Mouse (Mus musculus) fat pad, adult 2 months (tissue): ENCODE data around the gene 1700092M07Rik.
A peak's percentile ranks its signal among the peaks of the same experiment; 100 is the strongest.
"Not testable (repeated sequence)": the region's sequence is repeated elsewhere in the genome, so short reads cannot be mapped to it uniquely, and the experiment has no call there.

ENCODE experiments used
- DNase-seq: peaks from one replicate; pipeline ENCODE4 v3.0.0-alpha.2; 2011; ENCODE audit warnings: low read depth, low spot score; ENCODE audit errors: extremely low read depth

Gene 1700092M07Rik

DNA sequence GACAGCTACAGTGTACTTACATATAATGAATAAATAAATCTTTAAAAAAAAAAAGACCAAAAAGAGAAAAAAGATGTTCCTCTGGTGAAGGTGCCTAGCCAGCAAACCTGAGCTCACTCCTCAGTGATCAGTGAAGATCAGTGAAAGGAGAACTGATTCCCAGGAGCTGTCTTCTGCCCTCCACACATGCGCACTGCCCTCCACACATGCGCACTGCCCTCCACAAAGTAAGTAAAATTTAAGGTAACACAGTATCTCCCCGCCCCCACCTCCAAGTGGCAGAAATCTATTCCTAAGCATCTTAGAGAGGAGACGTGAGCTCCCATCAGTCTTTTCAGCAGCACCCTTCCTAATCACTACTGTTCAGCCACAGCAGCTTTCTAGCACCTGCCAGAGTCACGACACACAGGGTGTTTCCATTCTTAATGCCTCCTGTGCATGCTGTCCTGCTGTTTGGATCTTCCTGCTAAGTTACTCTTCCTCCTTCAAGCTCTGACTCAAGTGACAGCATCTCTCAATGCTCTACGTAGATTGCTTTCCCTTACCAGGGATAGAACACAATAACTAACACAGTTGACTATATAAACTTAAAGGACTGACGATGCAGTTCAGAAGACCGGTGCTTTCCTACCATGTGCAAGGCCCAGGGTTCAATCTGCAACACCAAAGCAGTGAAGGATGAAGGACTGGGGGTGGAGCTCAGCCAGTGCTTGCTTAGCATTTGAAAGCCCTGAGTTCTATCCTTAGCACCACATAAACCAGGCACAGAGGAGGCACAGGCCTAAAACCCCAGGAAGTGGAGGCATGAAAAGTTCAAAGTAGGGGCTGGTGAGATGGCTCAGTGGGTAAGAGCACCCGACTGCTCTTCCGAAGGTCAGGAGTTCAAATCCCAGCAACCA lies 24.4 kb upstream of the 1700092M07Rik start:
- DNase-seq = no peak

DNA sequence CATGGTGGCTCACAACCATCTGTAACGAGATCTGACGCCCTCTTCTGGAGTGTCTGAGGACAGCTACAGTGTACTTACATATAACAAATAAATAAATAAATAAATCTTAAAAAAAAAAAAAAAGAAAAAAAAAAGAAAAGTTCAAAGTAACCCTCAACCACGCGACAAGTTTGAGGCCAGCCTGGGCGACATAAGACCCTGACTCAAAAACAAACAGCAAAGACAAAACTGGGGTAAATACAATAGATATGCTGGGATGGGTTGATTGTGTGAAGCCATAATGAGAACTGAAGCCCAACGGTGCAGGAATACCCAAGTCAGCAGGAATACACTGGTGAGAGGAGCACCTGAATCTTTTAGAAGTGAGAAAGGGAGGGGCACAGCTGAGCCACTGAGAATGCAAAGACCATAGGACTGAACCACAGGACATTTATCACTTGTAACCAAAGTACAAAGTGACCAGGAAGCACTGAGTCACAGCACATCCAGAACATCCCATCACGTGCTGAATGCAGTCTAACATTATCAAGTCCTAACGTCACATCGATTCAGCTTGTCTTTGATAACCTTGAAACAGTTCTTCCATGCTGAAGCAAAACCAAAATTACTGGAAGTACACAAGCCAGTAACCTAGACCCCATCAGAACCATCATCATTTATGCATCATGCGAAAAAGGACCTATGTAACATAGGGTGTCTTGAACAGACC lies 23.6 kb upstream of the 1700092M07Rik start:
- no peak for DNase-seq

DNA sequence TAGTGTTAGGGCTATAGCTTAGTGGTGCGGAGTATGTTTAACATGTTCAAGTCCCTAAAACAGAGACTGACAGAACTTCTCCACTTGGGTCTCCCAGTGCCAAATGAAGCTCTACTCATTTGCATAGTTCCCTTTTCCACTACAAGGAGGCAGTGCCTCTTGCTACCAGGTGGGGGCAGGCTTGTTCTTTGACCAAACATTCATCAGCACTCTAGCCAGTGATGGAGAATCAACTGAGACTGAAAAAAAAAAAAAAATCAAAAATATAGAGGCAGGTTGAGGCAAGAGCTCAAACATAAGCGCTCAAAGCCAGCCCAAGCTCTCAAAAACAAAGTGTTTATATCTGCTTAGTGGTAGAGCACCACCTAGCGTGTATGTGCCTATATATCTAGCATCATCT lies 22.2 kb upstream of the 1700092M07Rik start:
- DNase-seq = no peak

DNA sequence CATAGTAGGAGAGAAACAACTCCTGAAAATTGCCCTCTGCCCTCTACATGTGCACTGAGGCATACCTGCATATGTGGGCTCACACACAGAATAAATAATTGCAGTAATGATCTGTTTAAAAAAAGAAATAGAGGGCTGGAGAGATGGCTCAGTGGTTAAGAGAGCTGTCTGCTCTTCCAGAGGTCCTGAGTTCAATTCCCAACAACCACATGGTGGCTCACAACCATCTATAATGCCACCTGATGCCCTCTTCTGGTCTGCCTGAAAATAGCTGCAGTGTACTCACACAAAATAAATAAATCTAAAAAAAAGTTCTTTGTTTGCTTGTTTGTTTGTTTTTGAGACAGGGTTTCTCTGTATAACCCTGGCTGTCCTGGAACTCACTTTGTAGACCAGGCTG lies 21.5 kb upstream of the 1700092M07Rik start:
- not testable (repeated sequence) for DNase-seq

DNA sequence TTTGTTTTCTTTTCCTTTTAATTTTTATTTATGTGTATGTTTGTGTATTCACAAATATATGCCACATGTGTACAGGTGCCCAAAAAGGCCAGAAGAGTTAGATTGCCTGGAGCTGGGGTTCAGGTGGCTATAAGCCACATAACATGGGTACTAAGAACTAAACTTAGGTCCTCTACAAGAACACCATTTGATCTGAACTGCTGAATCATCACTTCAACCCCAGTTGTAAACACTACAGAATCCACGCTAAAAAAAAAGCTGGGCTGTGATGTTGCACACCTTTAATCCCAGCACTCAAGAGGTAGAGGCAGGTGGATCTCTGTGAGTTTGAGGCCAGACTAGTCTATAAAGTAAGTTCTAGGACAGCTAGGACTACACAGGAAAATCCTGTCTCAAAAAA lies 19.1 kb upstream of the 1700092M07Rik start:
- DNase-seq = no peak

DNA sequence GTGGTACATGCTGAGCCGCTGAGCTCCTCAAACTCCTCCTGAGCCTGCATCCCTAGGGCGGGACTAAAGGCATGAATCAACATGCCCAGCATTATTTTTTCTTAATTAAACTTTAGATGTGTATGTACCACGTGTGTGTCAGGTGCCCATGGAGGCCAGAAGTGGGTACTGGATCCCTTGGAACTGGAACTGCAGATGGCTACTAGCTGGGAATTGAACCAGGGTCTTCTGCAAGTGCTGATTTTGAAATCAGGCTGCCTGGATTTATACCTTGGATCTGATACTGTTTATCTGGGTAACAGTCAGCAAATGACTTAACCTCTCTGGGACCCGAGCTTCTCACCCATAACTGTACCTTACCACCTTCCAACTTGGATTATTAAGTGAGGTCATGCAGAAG lies 18.5 kb upstream of the 1700092M07Rik start:
- no peak for DNase-seq

DNA sequence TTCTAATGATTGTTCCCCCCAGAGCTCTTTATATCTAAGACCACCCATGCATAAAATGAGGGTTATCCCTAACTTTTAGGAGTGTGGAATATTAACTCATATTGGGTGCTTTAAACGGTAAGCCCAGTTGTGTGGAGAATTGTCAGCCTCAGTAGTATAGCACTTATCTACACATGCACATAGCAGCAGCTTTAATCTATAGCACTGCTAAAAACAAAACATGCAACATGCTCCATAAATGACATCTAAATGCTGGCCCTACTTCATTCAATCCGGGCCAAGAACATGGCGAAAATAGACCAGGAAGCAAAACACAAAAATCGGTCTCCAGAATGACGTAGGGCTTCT lies 18.0 kb upstream of the 1700092M07Rik start:
- no peak for DNase-seq

DNA sequence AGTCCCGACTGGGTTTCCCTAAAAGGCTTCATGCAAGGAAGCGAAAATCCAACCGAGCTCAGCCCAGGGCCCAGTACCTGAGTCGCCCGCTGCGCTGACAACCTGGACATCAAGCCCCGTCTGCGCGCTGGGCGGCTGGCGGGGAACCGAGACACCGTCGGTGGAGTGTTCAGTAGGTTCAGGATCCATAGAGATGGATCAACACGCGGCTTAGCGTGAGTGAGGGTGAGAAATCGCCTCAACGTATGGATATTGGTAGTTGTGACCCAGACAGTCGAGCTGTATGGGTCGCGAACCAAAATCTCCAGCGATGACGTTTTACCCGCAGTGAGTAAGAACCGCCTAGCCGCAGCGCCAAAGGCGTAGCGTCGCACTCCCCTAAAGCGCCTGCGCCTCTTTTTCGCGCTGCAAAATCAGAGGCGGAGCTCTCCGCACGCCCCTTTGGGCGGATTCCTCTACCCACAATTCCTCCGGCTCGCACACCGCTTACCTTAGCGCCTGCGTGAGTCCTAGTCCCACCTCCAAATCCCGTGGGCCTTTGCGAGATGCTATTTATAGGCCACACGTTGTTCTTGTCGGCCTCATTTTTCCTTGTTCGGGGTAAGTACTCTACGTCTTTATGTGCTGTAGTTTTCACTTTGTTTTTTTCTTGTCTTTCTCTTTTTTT lies 17.5 kb upstream of the 1700092M07Rik start, which contains the start of gene Slc3a2:
TSS of gene Slc3a2 (minus strand) at position 463 of the 667 bp plus-strand sequence.
- peak; percentile 93 for DNase-seq

DNA sequence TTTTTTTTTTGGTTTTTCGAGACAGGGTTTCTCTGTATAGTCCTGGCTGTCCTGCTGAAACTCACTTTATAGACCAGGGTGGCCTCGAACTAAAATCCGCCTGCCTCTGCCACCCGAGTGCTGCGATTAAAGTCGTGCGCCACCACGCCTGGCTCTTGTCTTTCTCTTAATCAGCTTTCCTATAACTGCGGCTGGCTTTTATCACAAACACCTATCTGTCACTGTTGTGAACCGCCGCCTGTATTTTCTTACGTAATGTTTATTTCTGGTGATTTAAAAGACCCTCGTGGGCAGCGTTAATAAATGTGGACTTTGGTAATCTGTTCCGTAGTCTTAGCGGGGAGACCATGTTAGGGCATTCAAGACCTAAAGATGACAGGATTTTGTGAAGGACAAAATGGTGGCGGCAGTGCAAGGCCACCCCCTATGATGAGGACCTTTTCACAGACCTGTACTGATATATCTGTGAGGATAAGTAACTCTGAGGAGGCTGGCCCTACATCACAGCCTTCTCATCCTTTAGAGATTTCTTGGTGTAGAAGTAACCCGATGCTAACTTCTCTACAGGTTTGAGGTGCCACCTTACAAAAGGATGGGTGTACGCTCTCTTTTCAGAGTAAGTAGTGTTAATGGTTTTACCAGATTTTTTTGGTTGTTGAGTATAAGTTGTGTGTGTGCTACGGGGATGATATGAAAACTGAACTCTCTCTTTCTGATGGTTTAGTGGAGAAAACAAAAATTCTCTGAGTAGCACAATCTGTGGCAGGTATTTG lies 16.8 kb upstream of the 1700092M07Rik start:
- DNase-seq = no peak

DNA sequence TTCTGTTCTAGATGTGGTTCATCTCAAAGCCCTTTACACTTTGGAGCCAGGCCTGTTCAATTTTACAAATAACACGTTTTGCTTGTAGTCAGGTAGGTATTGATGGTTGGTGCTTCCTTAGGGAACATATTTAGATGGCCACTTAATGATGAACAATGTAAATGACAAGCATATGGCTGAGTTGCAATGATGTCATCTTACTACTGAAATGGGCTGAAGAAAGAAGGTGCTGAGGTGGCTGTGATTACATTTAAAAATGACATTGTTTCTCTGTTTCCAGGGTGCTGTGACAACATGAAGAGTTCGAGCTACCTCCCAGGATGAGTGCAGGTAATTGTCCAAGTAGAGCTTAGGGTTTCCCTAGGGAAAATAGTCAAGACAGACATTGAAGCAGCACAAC lies 16.1 kb upstream of the 1700092M07Rik start:
- no peak for DNase-seq

DNA sequence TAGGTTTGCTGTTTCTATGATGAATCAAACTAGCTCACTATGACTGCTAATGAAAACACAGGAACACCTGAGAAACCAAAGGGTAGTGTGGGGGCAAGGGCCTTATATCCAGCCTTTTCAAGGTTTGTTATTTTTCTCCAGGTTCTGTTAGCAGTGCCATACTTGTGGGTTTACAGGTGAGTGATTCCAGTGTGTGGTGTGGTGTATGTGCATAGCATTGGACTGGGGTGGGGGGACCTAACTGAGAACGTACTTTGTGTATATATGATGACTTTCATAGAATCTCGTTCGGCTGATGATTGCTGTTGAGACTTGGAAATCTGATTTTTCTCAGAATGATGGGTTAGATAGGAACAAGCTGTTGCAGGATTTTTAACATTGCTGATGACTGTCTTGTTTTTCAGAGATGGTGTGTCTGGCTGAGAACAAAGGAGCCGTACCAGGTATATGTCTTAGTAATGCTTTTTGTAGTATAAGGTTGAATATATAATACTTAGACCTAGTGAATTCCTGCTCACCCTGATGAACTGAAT lies 15.4 kb upstream of the 1700092M07Rik start:
- DNase-seq = no peak

DNA sequence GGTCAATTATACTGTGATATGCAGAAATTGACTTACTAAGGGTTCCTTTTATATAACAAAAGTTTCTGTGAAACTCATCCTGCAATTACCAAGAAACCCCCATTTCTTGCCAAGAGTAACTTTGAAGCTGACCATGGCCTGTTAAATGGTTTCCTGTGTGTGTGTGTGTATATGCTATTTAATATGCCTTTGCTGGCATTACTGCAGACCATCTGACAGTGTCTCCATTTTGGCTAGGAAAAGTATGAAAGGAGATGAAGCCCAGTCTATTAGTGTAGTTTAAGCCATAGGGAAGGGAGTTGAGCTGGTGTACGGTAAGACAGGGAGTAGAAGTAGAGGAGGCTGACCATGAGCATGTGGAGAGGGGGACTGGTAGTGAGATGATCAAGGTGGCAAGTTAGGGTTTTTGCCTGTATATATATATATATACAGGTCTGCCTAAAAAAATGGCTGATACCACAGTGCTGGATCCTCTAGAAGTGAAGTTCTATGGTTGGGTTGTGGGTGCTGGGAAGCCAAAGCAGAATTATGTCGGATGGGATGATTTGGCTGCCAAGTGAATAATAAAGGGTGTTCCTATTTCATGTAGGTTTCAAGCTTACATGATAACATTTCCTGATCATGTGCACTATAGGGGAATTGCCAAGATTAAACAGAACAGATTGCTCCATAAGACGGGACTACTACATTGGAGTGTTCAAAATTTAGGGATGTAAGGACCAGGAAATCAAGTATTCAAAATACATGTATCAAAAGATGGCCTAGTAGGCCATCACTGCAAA lies 13.7 kb upstream of the 1700092M07Rik start:
- no peak for DNase-seq

DNA sequence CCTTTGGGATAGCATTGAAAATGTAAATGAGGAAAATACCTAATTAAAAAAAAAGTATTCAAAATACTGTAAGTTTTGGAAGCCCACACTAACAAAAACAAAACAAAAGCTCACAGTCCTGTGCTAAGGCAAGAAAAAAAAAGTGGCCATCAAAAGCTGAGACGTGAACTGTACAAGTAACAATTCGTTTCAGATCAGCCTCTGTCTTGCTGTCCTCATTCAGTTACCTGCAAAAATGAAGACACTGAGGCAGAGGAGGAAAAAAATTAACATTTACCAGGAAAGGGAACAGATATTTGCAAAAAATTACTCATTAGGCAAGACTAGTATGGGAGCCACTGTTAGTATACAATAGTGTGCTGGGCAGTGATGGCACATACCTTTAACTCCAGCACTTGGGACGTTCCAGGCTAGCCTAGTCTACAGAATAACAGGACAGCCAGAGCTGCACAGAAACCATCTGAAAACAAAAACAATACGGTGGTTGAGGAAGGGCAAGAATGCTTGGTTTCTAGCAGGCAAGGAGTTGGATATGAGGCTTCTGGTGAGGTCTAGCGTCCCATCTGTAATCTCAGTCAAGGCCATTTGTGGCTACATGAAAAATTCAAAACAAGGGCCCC lies 12.9 kb upstream of the 1700092M07Rik start:
- DNase-seq = no peak

DNA sequence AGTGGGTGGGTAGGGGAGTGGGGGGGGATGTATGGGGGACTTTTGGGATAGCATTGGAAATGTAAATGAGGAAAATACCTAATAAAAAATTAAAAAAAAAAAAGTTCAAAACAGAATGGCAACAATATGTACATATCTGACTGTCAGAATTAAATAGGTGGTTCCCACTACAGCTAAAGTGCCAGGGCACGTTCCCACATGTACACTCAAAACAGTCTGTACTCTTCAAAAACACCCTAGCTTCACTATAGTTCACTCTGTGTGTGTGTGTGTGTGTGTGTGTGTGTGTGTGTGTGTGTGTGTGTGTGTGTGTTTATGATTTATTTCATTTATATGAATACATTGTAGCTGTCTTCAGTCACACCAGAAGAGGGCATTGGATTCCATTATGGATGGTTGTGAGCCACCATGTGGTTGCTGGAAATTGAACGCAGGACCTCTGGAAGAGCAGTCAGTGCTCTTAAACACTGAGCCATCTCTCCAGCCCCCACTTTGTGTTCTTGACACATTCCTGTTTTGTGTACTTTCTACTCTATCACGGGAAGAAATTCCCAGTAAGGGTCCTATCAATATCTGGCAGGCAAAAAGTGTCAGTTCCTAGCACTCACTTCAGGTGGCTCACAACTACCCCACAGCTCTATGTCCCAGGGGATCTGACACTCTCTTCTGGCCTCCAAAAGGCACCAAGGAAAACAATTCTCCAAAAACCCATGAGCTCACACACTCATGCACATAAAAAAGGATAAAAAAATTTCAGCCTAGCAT lies 12.0 kb upstream of the 1700092M07Rik start:
- not testable (repeated sequence) for DNase-seq

DNA sequence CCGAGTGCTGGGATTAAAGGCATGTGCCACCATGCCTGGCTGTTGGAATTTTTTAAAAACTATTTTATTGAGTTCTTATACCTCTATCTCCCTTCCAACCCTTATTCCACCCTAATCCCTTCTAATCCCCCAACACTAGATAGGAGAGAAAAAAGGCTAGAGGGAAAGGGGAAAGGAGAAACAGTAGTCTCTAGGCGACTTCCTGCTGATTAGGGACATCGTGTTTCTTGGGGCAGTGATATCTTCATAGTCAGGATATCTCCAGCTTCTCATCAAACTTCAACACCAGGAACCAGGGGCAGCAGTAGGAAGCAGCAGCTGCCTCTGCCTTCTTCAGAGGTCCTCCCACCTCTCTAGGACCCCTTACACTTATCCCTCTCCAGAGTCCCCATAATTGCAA lies 6.2 kb upstream of the 1700092M07Rik start:
- DNase-seq = no peak

DNA sequence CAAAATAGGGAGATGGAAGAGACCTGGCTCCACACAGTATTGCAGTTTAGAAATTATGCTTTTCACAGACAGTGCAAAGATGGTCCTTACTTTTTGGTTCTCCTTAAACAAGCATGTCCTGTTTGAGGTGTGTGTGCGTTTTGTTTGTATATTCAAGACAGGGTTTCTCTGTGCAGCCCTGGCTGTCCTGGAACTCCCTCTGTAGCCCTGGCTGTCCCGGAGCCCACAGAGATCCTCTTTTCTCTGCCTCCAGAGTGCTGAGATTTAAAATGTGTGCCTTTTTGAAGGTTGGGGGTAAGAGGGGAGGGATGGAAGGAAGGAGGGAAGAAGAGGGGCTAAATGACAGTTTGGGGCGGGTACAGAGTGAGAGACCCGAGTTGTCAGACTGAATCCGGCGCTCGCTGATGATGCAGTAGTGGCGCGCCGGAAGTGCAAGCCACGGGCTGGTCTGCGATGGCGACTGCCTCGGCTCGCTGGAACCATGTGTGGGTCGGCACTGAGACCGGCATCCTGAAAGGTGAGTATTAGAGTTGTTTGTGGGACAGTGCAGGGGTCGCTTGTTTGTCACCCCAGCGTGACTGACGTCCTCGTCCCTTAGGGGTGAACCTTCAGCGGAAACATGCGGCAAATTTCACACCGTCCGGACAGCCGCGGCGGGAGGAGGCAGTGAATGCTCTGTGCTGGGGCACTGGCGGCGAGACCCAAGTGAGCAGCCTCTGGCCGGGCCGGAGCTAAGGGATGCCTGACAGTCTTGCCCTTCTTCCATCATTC lies 4.9 kb upstream of the 1700092M07Rik start, which contains the start of gene Wdr74:
TSS of gene Wdr74 (plus strand) at position 439 of the 771 bp plus-strand sequence.
- no peak for DNase-seq

DNA sequence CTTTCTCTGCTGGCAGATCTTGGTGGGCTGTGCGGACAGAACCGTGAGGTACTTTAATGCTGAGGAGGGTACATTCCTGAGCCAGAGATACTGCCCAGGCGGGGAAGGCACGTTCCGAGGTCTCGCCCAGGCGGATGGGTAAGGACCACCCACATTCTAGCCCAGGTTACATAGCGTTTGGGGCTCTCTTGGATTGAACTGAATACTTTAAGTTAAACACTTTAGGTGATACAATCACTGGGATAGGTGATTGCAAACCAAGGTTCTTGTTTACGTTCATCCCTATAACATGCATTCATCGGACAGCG lies 4.4 kb upstream of the 1700092M07Rik start:
- DNase-seq = no peak

DNA sequence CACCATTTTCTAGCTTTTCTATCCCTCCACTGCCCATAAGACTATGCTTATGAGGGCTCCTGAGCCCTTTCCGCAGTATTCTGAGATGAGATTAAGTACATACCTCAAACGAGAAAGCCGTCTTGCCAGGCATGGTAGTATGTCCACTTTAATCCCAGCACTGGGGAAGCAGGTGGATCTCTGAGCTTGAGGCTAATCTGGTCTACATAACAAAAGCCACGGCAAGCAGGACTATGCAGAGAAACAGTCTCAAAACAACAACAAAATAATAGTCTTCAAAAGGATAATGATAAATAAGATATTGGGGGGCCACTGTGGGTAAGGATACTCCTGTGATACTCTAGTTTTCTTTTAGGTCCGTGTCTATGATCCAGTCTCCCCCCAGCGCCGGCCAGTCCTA lies 1.6 kb upstream of the 1700092M07Rik start:
- no peak for DNase-seq
